Mouse (Mus musculus) neural tube, embryonic 12.5 days (tissue): ENCODE measurements around the gene Idh1. TPM values are rescaled to one million over a fixed set of nuclear protein-coding genes. Genes with fewer than 3 reads are reported as not detected.

Experiments
- polyA plus RNA-seq: library from polyadenylated mRNA; unstranded; fragments of >200 nt; fragmentation: Nextera tagmentation; extraction: Ambion mirVana; gene quantifications from 2 replicates; pipeline ENCODE4 v1.2.1, GENCODE M21; 2016

Gene Idh1
- polyA plus RNA-seq, 1 experiment from 2014 or later: 409 TPM

Other genes with a start within 250 kb of the Idh1 start
- gene Plekhm3, start 229.7 kb downstream of the Idh1 start, polyA plus RNA-seq: 12.9 and 13.2 TPM in 2 replicates
- gene Akr1cl, start 153.7 kb downstream of the Idh1 start, polyA plus RNA-seq: 0.15 TPM in 1 of 2 replicates, not detected in the other
- not detected in 2 replicates for gene Cryge, start 135.4 kb downstream of the Idh1 start, polyA plus RNA-seq
- not detected in 2 replicates for gene Crygd, start 123.0 kb downstream of the Idh1 start, polyA plus RNA-seq
- gene Crygc, start 112.8 kb downstream of the Idh1 start, polyA plus RNA-seq: not detected in 2 replicates
- gene Crygb, start 104.2 kb downstream of the Idh1 start, polyA plus RNA-seq: 0.46 TPM in 1 of 2 replicates, not detected in the other
- gene Cryga, start 83.1 kb downstream of the Idh1 start, polyA plus RNA-seq: not detected in 2 replicates
- gene Gm28845, start 66.9 kb downstream of the Idh1 start, polyA plus RNA-seq: not detected in 2 replicates
- gene D630023F18Rik, start 63.3 kb downstream of the Idh1 start, polyA plus RNA-seq: 0.19 TPM in 1 of 2 replicates, not detected in the other
- gene Pikfyve, start 183 bp upstream of the Idh1 start, polyA plus RNA-seq: 16.5 and 18.1 TPM in 2 replicates
- gene Pth2r, start 95.6 kb upstream of the Idh1 start, polyA plus RNA-seq: 4.2 and 4.7 TPM in 2 replicates